ENCODE assay signal across 19 mouse cellular contexts in the genomic region with DNA sequence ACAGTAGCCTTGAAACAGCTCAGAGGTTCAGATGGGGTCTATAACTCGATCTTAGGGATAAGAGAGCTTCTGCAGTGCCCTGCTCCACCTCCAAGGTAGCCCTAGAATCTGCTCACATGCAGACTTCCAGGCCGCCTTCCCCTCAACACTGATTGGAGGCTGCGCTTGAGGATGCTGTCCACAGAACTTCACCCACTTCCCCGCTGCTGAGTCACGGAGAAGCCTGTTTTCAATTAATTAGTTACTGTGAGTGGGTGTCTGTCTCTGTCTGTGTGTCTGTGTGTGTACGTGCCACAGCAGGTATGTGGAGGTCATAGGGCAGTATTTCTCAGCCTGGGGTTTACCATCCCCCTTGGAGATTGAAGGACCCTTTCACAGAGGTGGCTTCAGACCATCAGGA.
A peak's percentile ranks its signal among the peaks of the same experiment; 100 is the strongest.
DNase-seq lines count a peak whose midpoint lies in the region; ATAC-seq lines count a peak whose summit lies in the region.
"Had no signal": no experiment of that assay in that cellular context is flagged by ENCODE, and none has a peak within 500 bp of the region (broad histone marks: within the 10 kb centered on the region; RNA-seq: fewer than 3 reads in every experiment).

No protein-coding gene starts in this region.

- no peak for ATAC-seq in erythroid progenitor cell, adult 5-6 weeks (replicated peaks; ENCODE audit: low FRiP score, poor library complexity, severe bottlenecking)
- ATAC-seq: forebrain, postnatal 0 days; intestine, postnatal 0 days had no signal

- H3K9me3 ChIP-seq in heart, embryonic 10.5 days: no peaks in the 10 kb centered on the region
- H3K9me3 ChIP-seq in limb, embryonic 10.5 days (replicated peaks): no peaks in the 10 kb centered on the region
- H3K9me3 ChIP-seq: hindbrain, embryonic 12.5 days; stomach, embryonic 15.5 days had no signal

- H3K4me1 ChIP-seq in heart, embryonic 10.5 days: 0 out of 2 replicates have a peak, but pooled peaks cover 7% of the 10 kb centered on the region
- H3K4me1 ChIP-seq in limb, embryonic 10.5 days: peaks cover 23% of the 10 kb centered on the region
- H3K4me1 ChIP-seq: stomach, embryonic 15.5 days had no signal

- H3K27me3 ChIP-seq in heart, embryonic 10.5 days (ENCODE audit: insufficient read depth, poor library complexity, severe bottlenecking): no peaks in the 10 kb centered on the region
- no peaks in the 10 kb centered on the region for H3K27me3 ChIP-seq in limb, embryonic 10.5 days (ENCODE audit: low read depth, poor library complexity, severe bottlenecking)
- H3K27me3 ChIP-seq: hindbrain, embryonic 12.5 days; stomach, embryonic 15.5 days had no signal

- no peak for DNase-seq in heart, embryonic 10.5 days (ENCODE audit: low spot score)
- no peak for DNase-seq in heart, postnatal 25 days (ENCODE audit: low spot score)
- DNase-seq in 3T3-L1 (ENCODE audit: low read depth, low spot score): peak; percentile 34
- DNase-seq in NIH3T3 (ENCODE audit: low read depth): peak; percentile 71
- DNase-seq in limb, embryonic 10.5 days (ENCODE audit: low spot score): no peak
- no peak for DNase-seq in thymus, postnatal 14 days
- DNase-seq: cerebellum, adult 9-10 months; forebrain, postnatal 0 days; kidney, postnatal 4 days; lung, embryonic 14.5 days; lung, postnatal 36 days; midbrain, embryonic 14.5 days; right cerebral cortex, postnatal 4 days; thymus, postnatal 36 days had no signal

- intact Hi-C loops in heart, postnatal 25 days (cut with DNase I): no loop called here

- H3K36me3 ChIP-seq in heart, embryonic 10.5 days: no peaks in the 10 kb centered on the region
- no peaks in the 10 kb centered on the region for H3K36me3 ChIP-seq in limb, embryonic 10.5 days
- H3K36me3 ChIP-seq: hindbrain, embryonic 12.5 days; stomach, embryonic 15.5 days had no signal

- H3K27ac ChIP-seq in heart, embryonic 10.5 days: peak overlapping the region; percentile 29; the same call in 1 of the 2 replicates
- peak overlapping the region; percentile 59 for H3K27ac ChIP-seq in limb, embryonic 10.5 days
- H3K27ac ChIP-seq: hindbrain, embryonic 12.5 days; liver, embryonic 14.5 days; stomach, embryonic 15.5 days had no signal

- WGBS in heart, embryonic 10.5 days: 74% methylated on average over 6 of the region's 6 CpGs
- WGBS in limb, embryonic 10.5 days: 50% methylated on average over 6 of the region's 6 CpGs

- H3K4me3 ChIP-seq in heart, embryonic 10.5 days: no peak overlapping the region
- no peak overlapping the region for H3K4me3 ChIP-seq in limb, embryonic 10.5 days
- H3K4me3 ChIP-seq: hindbrain, embryonic 12.5 days; stomach, embryonic 15.5 days had no signal

Comparison
In these comparisons a context has a peak if more than half of its experiments do, and no peak if none do; other contexts are left out.
1. DNase-seq: peak in 3T3-L1 (single experiment) and NIH3T3 (single experiment); none in heart, embryonic 10.5 days (single experiment), heart, postnatal 25 days (single experiment), limb, embryonic 10.5 days (single experiment) and thymus, postnatal 14 days (single experiment).